Mouse (Mus musculus): ENCODE results near the gene Lamtor1. TPM values are rescaled to one million over a fixed set of nuclear protein-coding genes. Genes with fewer than 3 reads are reported as not detected.
A peak's percentile ranks its signal among the peaks of the same experiment; 100 is the strongest.
"Not testable (repeated sequence)": the region's sequence is repeated elsewhere in the genome, so short reads cannot be mapped to it uniquely, and the experiment has no call there.

The Lamtor1 gene
- polyA plus RNA-seq, 1 experiment from 2014 or later = 164 TPM

- ATAC-seq (replicated peaks; ENCODE audit: low FRiP score, low read depth) (peak; percentile 68), DNase-seq (ENCODE audit: low spot score) (no peak)
- Histone ChIP-seq H3K4me2 (ENCODE audit: low read length) (no peak overlapping the region), H3K4me3 (replicated peaks; ENCODE audit: low read depth, low read length) (no peak overlapping the region), H3K4me1 (replicated peaks; ENCODE audit: insufficient read depth, low read length) (no peaks in the 10 kb centered on the region), H3K9me3 (replicated peaks; ENCODE audit: low read length) (no peaks in the 10 kb centered on the region), H3K9ac (ENCODE audit: low read depth, low read length) (no peak overlapping the region), H3K27me3 (ENCODE audit: insufficient read depth, low read length) (no peaks in the 10 kb centered on the region), H3K36me3 (ENCODE audit: insufficient read depth, low read length) (no peaks in the 10 kb centered on the region), H3K27ac (no peak overlapping the region)
- 79% methylated on average over 4 of the region's 4 CpGs for WGBS
- TF ChIP-seq CTCF (IDR thresholded peaks at IDR 0.05; ENCODE audit: low read depth) = no peak
These were observed 34.1 kb downstream of the Lamtor1 start for GRCm38 (mm10) chr7:101939758-101940157.

GRCm38 (mm10) chr7:101949008-101949407 lies 43.3 kb downstream of the Lamtor1 start:
- not testable (repeated sequence) for H3K4me1 ChIP-seq (replicated peaks; ENCODE audit: insufficient read depth, low read length); H3K36me3 ChIP-seq (ENCODE audit: insufficient read depth, low read length); H3K9ac ChIP-seq (ENCODE audit: low read depth, low read length); ATAC-seq (replicated peaks; ENCODE audit: low FRiP score, low read depth); H3K4me2 ChIP-seq (ENCODE audit: low read length); H3K4me3 ChIP-seq (replicated peaks; ENCODE audit: low read depth, low read length); H3K27me3 ChIP-seq (ENCODE audit: insufficient read depth, low read length); H3K27ac ChIP-seq; H3K9me3 ChIP-seq (replicated peaks; ENCODE audit: low read length); DNase-seq (ENCODE audit: low spot score)
- 93% methylated on average over 5 of the region's 5 CpGs for WGBS

GRCm38 (mm10) chr7:101951648-101952047 lies 45.9 kb downstream of the Lamtor1 start:
- no peak overlapping the region for H3K4me2 ChIP-seq (ENCODE audit: low read length)
- H3K27ac ChIP-seq = peak overlapping the region; percentile 25; the same call in 1 of the 2 replicates
- TF ChIP-seq CTCF (IDR thresholded peaks at IDR 0.05; ENCODE audit: low read depth) = no peak
- H3K27me3 ChIP-seq (ENCODE audit: insufficient read depth, low read length) = no peaks in the 10 kb centered on the region
- H3K4me3 ChIP-seq (replicated peaks; ENCODE audit: low read depth, low read length) = no peak overlapping the region
- WGBS = 69% methylated on average over 1 of the region's 1 CpGs
- H3K9ac ChIP-seq (ENCODE audit: low read depth, low read length) = no peak overlapping the region
- DNase-seq (ENCODE audit: low spot score) (peak; percentile 54), ATAC-seq (replicated peaks; ENCODE audit: low FRiP score, low read depth) (no peak)
- H3K4me1 ChIP-seq (replicated peaks; ENCODE audit: insufficient read depth, low read length) = no peaks in the 10 kb centered on the region
- H3K36me3 ChIP-seq (ENCODE audit: insufficient read depth, low read length) = no peaks in the 10 kb centered on the region
- no peaks in the 10 kb centered on the region for H3K9me3 ChIP-seq (replicated peaks; ENCODE audit: low read length)

- Histone ChIP-seq H3K4me2 (ENCODE audit: low read length) (no peak overlapping the region), H3K4me1 (replicated peaks; ENCODE audit: insufficient read depth, low read length) (no peaks in the 10 kb centered on the region), H3K9me3 (replicated peaks; ENCODE audit: low read length) (no peaks in the 10 kb centered on the region), H3K9ac (ENCODE audit: low read depth, low read length) (no peak overlapping the region), H3K27ac (no peak overlapping the region), H3K4me3 (replicated peaks; ENCODE audit: low read depth, low read length) (no peak overlapping the region), H3K36me3 (ENCODE audit: insufficient read depth, low read length) (no peaks in the 10 kb centered on the region), H3K27me3 (ENCODE audit: insufficient read depth, low read length) (no peaks in the 10 kb centered on the region)
- DNase-seq (ENCODE audit: low spot score) (peak; percentile 73), ATAC-seq (replicated peaks; ENCODE audit: low FRiP score, low read depth) (no peak)
- no peak for TF ChIP-seq CTCF (IDR thresholded peaks at IDR 0.05; ENCODE audit: low read depth)
- WGBS = 43% methylated on average over 2 of the region's 2 CpGs
These were observed 46.4 kb downstream of the Lamtor1 start for GRCm38 (mm10) chr7:101952098-101952497.

- Histone ChIP-seq H3K4me3 (replicated peaks; ENCODE audit: low read depth, low read length) (no peak overlapping the region), H3K9ac (ENCODE audit: low read depth, low read length) (no peak overlapping the region), H3K36me3 (ENCODE audit: insufficient read depth, low read length) (no peaks in the 10 kb centered on the region), H3K9me3 (replicated peaks; ENCODE audit: low read length) (no peaks in the 10 kb centered on the region), H3K4me1 (replicated peaks; ENCODE audit: insufficient read depth, low read length) (no peaks in the 10 kb centered on the region), H3K27ac (no peak overlapping the region), H3K4me2 (ENCODE audit: low read length) (no peak overlapping the region), H3K27me3 (ENCODE audit: insufficient read depth, low read length) (no peaks in the 10 kb centered on the region)
- 81% methylated on average over 2 of the region's 2 CpGs for WGBS
- DNase-seq (ENCODE audit: low spot score) = no peak
- ATAC-seq (replicated peaks; ENCODE audit: low FRiP score, low read depth) = no peak
- TF ChIP-seq CTCF (IDR thresholded peaks at IDR 0.05; ENCODE audit: low read depth) = no peak
These were observed 48.5 kb downstream of the Lamtor1 start for GRCm38 (mm10) chr7:101954163-101954562.

GRCm38 (mm10) chr7:101955276-101955675 lies 49.6 kb downstream of the Lamtor1 start:
- 85% methylated on average over 2 of the region's 2 CpGs for WGBS
- Histone ChIP-seq H3K9ac (ENCODE audit: low read depth, low read length) (no peak overlapping the region), H3K4me3 (replicated peaks; ENCODE audit: low read depth, low read length) (no peak overlapping the region), H3K36me3 (ENCODE audit: insufficient read depth, low read length) (no peaks in the 10 kb centered on the region), H3K27me3 (ENCODE audit: insufficient read depth, low read length) (no peaks in the 10 kb centered on the region), H3K9me3 (replicated peaks; ENCODE audit: low read length) (no peaks in the 10 kb centered on the region), H3K4me2 (ENCODE audit: low read length) (no peak overlapping the region), H3K27ac (no peak overlapping the region), H3K4me1 (replicated peaks; ENCODE audit: insufficient read depth, low read length) (no peaks in the 10 kb centered on the region)
- ATAC-seq (replicated peaks; ENCODE audit: low FRiP score, low read depth) (no peak), DNase-seq (ENCODE audit: low spot score) (no peak)
- no peak for TF ChIP-seq CTCF (IDR thresholded peaks at IDR 0.05; ENCODE audit: low read depth)

GRCm38 (mm10) chr7:101955862-101956261 lies 50.2 kb downstream of the Lamtor1 start:
- ATAC-seq (replicated peaks; ENCODE audit: low FRiP score, low read depth) (no peak), DNase-seq (ENCODE audit: low spot score) (no peak)
- H3K4me3 ChIP-seq (replicated peaks; ENCODE audit: low read depth, low read length) = no peak overlapping the region
- H3K4me1 ChIP-seq (replicated peaks; ENCODE audit: insufficient read depth, low read length) = no peaks in the 10 kb centered on the region
- H3K9ac ChIP-seq (ENCODE audit: low read depth, low read length) = no peak overlapping the region
- no peaks in the 10 kb centered on the region for H3K27me3 ChIP-seq (ENCODE audit: insufficient read depth, low read length)
- no peaks in the 10 kb centered on the region for H3K9me3 ChIP-seq (replicated peaks; ENCODE audit: low read length)
- H3K27ac ChIP-seq = no peak overlapping the region
- H3K4me2 ChIP-seq (ENCODE audit: low read length) = no peak overlapping the region
- WGBS = 80% methylated on average over 4 of the region's 4 CpGs
- TF ChIP-seq CTCF (IDR thresholded peaks at IDR 0.05; ENCODE audit: low read depth) = no peak
- no peaks in the 10 kb centered on the region for H3K36me3 ChIP-seq (ENCODE audit: insufficient read depth, low read length)
